Comparison of ENCODE assay signal across 10 mouse cellular contexts in genomic region chr13:34462808-34463511, GRCm38 (mm10).
A peak's percentile ranks its signal among the peaks of the same experiment; 100 is the strongest.
DNase-seq lines count a peak whose midpoint lies in the region; ATAC-seq and TF ChIP-seq lines count a peak whose summit lies in the region.
"Had no signal": no experiment of that assay in that cellular context is flagged by ENCODE, and none has a peak within 500 bp of the region (broad histone marks: within the 10 kb centered on the region; RNA-seq: fewer than 3 reads in every experiment).

No protein-coding gene starts in this region.

- no peak overlapping the region for H3K4me3 ChIP-seq in heart, embryonic 15.5 days
- H3K4me3 ChIP-seq in hindbrain, embryonic 13.5 days: no peak overlapping the region
- no peak overlapping the region for H3K4me3 ChIP-seq in liver, adult 2 months (ENCODE audit: insufficient read depth, low read depth, low read length)

- no peak for TF ChIP-seq CTCF in liver, adult 2 months (IDR thresholded peaks at IDR 0.05; ENCODE audit: low read depth, low read length)

- intact Hi-C loops in heart, postnatal 36 days (cut with DNase I): no loop called here

- no peaks in the 10 kb centered on the region for H3K9me3 ChIP-seq in heart, embryonic 15.5 days (replicated peaks)
- no peaks in the 10 kb centered on the region for H3K9me3 ChIP-seq in hindbrain, embryonic 13.5 days
- H3K9me3 ChIP-seq: G1E had no signal

- H3K4me1 ChIP-seq in heart, embryonic 15.5 days (replicated peaks): peaks cover 23% of the 10 kb centered on the region
- peaks cover 16% of the 10 kb centered on the region; the same call in 1 of the 2 replicates for H3K4me1 ChIP-seq in hindbrain, embryonic 13.5 days (replicated peaks)
- peaks cover 40% of the 10 kb centered on the region for H3K4me1 ChIP-seq in liver, adult 2 months (ENCODE audit: control insufficient read depth, insufficient read depth, low read length)

- H3K4me2 ChIP-seq in heart, embryonic 15.5 days: no peak overlapping the region
- H3K4me2 ChIP-seq in hindbrain, embryonic 13.5 days: no peak overlapping the region

- no peaks in the 10 kb centered on the region for H3K36me3 ChIP-seq in heart, embryonic 15.5 days
- H3K36me3 ChIP-seq in hindbrain, embryonic 13.5 days: no peaks in the 10 kb centered on the region
- no peaks in the 10 kb centered on the region for H3K36me3 ChIP-seq in liver, adult 2 months (ENCODE audit: control insufficient read depth, insufficient read depth, low read length)
- H3K36me3 ChIP-seq: G1E had no signal

- H3K27me3 ChIP-seq in heart, embryonic 15.5 days: no peaks in the 10 kb centered on the region
- H3K27me3 ChIP-seq in hindbrain, embryonic 13.5 days: no peaks in the 10 kb centered on the region
- H3K27me3 ChIP-seq in liver, adult 2 months (ENCODE audit: control insufficient read depth, insufficient read depth, low read length): no peaks in the 10 kb centered on the region

- no peak for DNase-seq in heart, postnatal 36 days
- peak; percentile 40 for DNase-seq in MN1 (ENCODE audit: low spot score)
- DNase-seq in liver, adult 2 months (ENCODE audit: extremely low read depth, low read depth, low spot score): peak; percentile 100
- no peak for DNase-seq in cerebellum, adult 9-11 months
- no peak for DNase-seq in cerebellum, adult 9-10 months
- DNase-seq in urinary bladder, postnatal 4 days (ENCODE audit: low spot score in 2 of 2): no peak
- DNase-seq: cerebellum, adult 2 months had no signal

- no peak for TF ChIP-seq POLR2A in liver, adult 2 months (IDR thresholded peaks at IDR 0.05; ENCODE audit: extremely low read depth, insufficient read depth, low read length)

- H3K79me2 ChIP-seq in liver, adult 2 months (ENCODE audit: control insufficient read depth, insufficient read depth, low read length): no peaks in the 10 kb centered on the region

- H3K9ac ChIP-seq in heart, embryonic 15.5 days: no peak overlapping the region
- no peak overlapping the region for H3K9ac ChIP-seq in hindbrain, embryonic 13.5 days
- peak overlapping the region; percentile 30 for H3K9ac ChIP-seq in liver, adult 2 months (ENCODE audit: low read depth, low read length)

- H3K27ac ChIP-seq in heart, embryonic 15.5 days: peak overlapping the region; percentile 55
- peak overlapping the region; percentile 45; the same call in 1 of the 2 replicates for H3K27ac ChIP-seq in hindbrain, embryonic 13.5 days
- peak overlapping the region; percentile 88 for H3K27ac ChIP-seq in liver, adult 2 months (replicated peaks; ENCODE audit: insufficient read depth, low read depth, low read length)

- ATAC-seq in heart, embryonic 15.5 days (replicated peaks; ENCODE audit: insufficient number of reproducible peaks, insufficient read depth, low FRiP score, low read depth): peak; percentile 39; the same call in 1 of the 2 replicates
- ATAC-seq in hindbrain, embryonic 13.5 days (ENCODE audit: low FRiP score): peak; percentile 78

- 18% methylated on average over 2 of the region's 2 CpGs for WGBS in heart, embryonic 15.5 days
- WGBS in hindbrain, embryonic 13.5 days: 41% methylated on average over 2 of the region's 2 CpGs
- WGBS in liver, adult 2 months: 4% methylated on average over 2 of the region's 2 CpGs

Comparison
In these comparisons a context has a peak if more than half of its experiments do, and no peak if none do; other contexts are left out.
1. DNase-seq: peak in MN1 (single experiment) and liver, adult 2 months (single experiment); none in heart, postnatal 36 days (0 of 2), cerebellum, adult 9-11 months (single experiment), cerebellum, adult 9-10 months (single experiment) and urinary bladder, postnatal 4 days (0 of 2).
2. Peak in every context shown above with its lines, with median percentiles within 50 percentile points of each other: H3K27ac ChIP-seq.